Mouse (Mus musculus) hematopoietic stem cell, adult 5-6 weeks (primary cell): ENCODE data around the gene Rapgef3. TPM values are rescaled to one million over a fixed set of nuclear protein-coding genes. Genes with fewer than 3 reads are reported as not detected.

Source experiments
- ATAC-seq, 2 experiments: fragments of 125-278 bp in 1 of 2; replicated peaks in 1 of 2; 2 replicates each; pipeline ENCODE4 v1.8.0; 2016 to 2017; ENCODE audit warnings: inconsistent platforms in 2 of 2, mild to moderate bottlenecking in 2 of 2, moderate number of reproducible peaks in 2 of 2, low read depth in 1 of 2, moderate TSS enrichment in 1 of 2; ENCODE audit not compliant: low FRiP score in 2 of 2, poor library complexity in 2 of 2, severe bottlenecking in 2 of 2, insufficient read depth in 1 of 2, low TSS enrichment in 1 of 2
- total RNA-seq: library from RNA; stranded (forward); fragments of 172-1452, 232-1000 nt; gene quantifications from 2 replicates; pipeline ENCODE4 v1.2.3, GENCODE M21; 2017

Rapgef3 gene
- total RNA-seq, 1 experiment from 2014 or later: 18.2 TPM

DNA sequence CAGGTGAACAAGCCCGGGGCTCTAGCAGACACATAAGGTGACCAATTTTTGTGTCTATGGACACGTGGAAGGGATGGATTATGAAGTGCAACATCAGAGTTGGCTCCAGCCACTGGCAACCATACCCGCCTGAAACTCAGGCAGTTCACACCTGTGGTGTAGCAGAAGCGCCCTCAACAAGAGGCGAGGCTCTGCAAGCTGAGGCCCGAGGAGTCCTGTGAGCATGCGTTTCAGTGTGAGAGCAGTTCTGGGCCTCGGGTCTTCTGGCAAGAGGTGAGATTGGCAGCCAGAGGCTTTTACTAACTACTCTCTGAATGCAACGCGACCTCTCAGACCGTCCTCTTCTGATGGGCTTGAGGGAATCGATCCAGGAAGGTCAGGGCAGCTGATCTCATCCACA, 26.1 kb downstream of the Rapgef3 start:
- ATAC-seq: no peak

GRCm38 (mm10) chr15:97740283-97740732, 27.5 kb downstream of the Rapgef3 start:
- ATAC-seq: no peak

GRCm38 (mm10) chr15:97738923-97739322, 28.8 kb downstream of the Rapgef3 start:
- no peak for ATAC-seq

DNA sequence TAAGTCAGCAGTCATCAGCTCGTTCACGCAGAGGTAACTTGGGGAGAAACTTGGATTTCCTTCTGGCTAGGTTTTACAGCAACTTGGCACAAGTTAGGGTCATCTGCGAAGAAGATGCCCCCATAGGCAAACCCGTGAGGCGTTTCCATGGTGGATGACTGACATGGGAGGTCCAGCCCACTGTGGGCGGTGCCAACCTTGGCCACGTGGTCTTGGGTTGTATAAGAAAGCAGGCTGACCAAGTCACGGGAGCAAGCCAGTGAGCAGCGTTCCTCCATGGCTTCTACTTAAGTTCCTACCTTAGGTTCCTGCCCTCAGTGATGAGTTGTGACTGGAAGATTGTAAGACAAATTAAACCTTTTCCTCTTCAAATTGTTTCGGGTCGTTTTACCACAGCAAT, 35.8 kb downstream of the Rapgef3 start:
- ATAC-seq: no peak

DNA sequence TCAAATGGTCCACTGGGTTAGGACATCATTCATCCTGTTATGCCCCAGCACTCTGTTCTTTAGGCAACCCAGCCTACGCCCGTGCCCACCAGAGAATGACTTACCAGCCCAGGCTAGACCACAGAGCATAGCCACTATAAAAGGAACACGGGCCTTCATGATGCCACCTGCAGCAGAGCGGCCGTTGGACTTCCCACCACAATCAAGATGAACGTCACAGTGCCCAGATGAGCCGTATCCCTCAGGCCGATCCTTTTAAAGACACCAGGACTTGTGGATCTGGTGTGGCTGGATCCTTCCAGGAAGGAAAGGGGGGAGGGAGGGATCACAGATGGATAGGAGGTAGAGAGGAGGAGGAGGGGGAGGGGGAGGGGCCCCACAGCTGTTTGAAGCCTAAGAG, 36.7 kb downstream of the Rapgef3 start, which contains the start of gene Endou:
Gene Endou, minus strand, starts transcription at position 229 of the 400 bp plus-strand sequence.
- ATAC-seq: no peak

- no peak for ATAC-seq
These were observed 37.4 kb downstream of the Rapgef3 start for GRCm38 (mm10) chr15:97730365-97730764.

GRCm38 (mm10) chr15:97728804-97729203, 39.0 kb downstream of the Rapgef3 start:
- ATAC-seq: no peak

GRCm38 (mm10) chr15:97728394-97728793, 39.4 kb downstream of the Rapgef3 start:
- no peak for ATAC-seq

- peak in 1 of 2 experiments; percentile 19; a peak in 1 of 4 replicates for ATAC-seq
These were observed 40.3 kb downstream of the Rapgef3 start for GRCm38 (mm10) chr15:97727520-97727919.

- ATAC-seq: peak; percentile 67 to 70
These were observed 40.7 kb downstream of the Rapgef3 start for GRCm38 (mm10) chr15:97727048-97727447.

- ATAC-seq: no peak
These were observed 41.5 kb downstream of the Rapgef3 start for GRCm38 (mm10) chr15:97726310-97726709.

DNA sequence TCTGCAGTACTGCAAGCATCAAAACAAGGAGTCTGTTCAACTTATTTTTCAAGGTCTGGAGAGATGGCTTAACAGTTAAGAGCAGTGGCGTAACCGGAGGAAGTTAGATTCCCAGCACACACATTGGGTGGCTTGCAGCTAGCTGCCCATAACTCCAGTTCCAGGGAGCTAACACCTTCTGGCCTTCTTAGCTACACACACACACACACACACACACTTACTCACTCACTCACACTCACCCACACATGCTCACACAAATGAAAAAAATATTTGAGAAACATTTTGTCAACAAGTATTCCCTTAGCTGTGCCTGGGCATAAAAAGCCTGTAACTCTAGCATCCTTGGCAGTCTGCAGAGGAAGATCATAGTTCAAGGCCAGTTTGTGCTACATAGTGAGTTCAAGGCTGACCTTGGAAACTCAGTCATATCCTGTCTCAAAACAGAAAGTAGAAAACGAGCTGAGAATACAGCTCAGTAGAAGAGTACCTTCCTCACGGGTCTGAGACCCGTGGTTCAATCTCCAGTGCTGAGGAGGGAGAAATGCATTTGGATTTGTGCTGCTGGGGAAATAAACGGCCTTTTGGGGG, 42.5 kb downstream of the Rapgef3 start:
- no peak for ATAC-seq

DNA sequence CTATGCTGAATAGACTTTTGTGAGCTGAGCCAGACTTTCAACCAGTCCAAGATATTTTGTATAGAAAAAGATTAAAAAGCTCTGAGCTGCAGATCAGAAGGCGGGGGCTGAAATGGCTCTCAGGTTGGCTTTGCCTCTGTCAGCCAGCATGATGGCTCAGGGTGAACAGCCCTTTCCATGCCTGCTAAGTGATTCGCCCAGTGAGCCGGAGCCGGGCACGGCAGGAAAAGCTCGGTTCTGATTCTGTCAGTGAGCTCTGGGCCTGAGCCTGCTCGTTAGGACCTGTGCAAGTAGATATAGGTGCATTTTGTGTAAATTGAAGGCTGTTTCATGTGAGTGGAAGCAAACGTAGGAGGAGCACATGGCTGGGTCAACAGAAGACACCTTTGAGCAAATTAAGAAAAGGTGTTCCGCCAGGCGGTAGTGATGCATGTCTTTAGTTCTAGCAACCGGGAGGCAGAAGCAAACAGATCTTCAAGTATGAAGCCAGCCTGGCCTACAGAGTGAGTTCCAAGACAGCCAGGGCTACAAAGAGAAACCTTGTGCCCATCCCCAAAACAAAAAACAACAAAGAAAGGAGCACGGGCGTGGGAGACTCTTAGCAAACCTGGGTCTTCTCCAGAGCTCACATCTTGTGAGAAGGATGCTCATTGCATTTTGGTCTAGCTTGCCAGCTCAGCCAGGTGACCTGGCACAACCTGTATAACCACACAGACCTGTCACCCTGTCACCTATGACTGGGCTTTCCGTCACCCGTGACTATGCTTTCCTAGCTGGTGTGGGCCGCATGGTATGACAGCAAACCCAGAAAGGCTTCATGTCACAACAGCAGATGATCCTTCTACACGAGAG, 43.2 kb downstream of the Rapgef3 start:
- no peak for ATAC-seq

DNA sequence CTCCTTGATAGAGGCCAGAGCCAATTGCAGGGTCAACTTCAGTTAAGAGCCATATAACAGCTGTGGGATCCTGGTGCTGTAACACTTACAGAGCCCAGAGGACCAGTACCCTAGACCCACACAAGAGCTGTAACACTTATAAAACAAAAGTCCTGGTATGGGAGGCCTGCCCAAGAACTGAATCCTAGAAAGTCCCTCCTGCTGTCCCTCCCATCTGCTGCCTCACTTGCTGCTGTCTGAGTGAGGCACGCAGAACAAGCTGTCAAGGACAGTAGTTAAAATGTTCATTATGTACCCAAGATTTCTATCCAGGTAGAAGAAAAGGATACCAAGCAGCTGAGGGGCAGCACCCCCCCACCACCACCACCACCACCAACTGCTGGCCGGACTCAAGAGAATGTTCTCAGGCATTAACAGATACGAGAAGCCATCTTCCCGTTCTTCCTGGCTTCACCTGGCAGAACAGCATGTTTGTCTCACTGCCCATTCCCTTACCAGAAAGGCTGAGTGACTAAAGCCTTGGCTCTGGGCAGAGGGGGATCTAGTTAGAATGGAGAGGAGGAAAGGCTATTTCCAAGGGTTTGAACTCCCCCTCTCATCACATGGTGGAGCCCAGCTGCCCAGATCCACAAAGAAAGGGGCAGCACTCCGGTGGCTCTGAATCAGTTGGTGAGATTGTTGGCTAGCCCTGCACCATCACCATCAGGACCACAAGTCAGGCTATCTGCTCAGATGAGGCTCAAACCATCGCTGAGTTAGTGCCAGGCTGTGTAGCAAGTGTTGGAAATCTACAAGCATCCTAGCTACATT, 44.0 kb downstream of the Rapgef3 start:
- ATAC-seq: no peak

- ATAC-seq: peak; percentile 62 to 82
These were observed 46.6 kb downstream of the Rapgef3 start for GRCm38 (mm10) chr15:97721008-97721701.

- ATAC-seq: no peak
These were observed 47.6 kb downstream of the Rapgef3 start for GRCm38 (mm10) chr15:97720026-97720675.

- ATAC-seq: no peak
These were observed 48.3 kb downstream of the Rapgef3 start for GRCm38 (mm10) chr15:97719494-97719893.
